Mouse (Mus musculus) forebrain, postnatal 0 days (tissue): ENCODE results near the gene Myh15. TPM values are rescaled to one million over a fixed set of nuclear protein-coding genes. Genes with fewer than 3 reads are reported as not detected.
A peak's percentile ranks its signal among the peaks of the same experiment; 100 is the strongest.
"Not testable (repeated sequence)": the region's sequence is repeated elsewhere in the genome, so short reads cannot be mapped to it uniquely, and the experiment has no call there.

Experiments used
- ATAC-seq: fragments of 200-750 bp; cut with Nextera tagmentation; 2 replicates; pipeline ENCODE4 v1.8.0; 2017; ENCODE audit warnings: mild to moderate bottlenecking, moderate library complexity
- DNase-seq: peaks from one replicate; pipeline ENCODE4 v3.0.0-alpha.2; 2015
- H3K27ac ChIP-seq: fragments of 300-500 bp; sonication (generic); 2 replicates; pipeline ENCODE4 v1.5.1; 2014; ENCODE audit warnings: low read depth, mild to moderate bottlenecking, antibody characterized with exemption, low read length, moderate library complexity, mixed read lengths
- H3K27me3 ChIP-seq: fragments of 300-500 bp; sonication (generic); 2 replicates; pipeline ENCODE4 v1.6.1; 2014; ENCODE audit warnings: mild to moderate bottlenecking, low read length, mixed read lengths; ENCODE audit not compliant: insufficient read depth
- H3K36me3 ChIP-seq: fragments of 300-500 bp; sonication (generic); 2 replicates; pipeline ENCODE4 v1.6.1; 2014; ENCODE audit warnings: mild to moderate bottlenecking, moderate library complexity; ENCODE audit not compliant: insufficient read depth
- H3K4me1 ChIP-seq: fragments of 300-500 bp; sonication (generic); 2 replicates; pipeline ENCODE4 v1.6.1; 2014; ENCODE audit warnings: antibody characterized with exemption; ENCODE audit not compliant: insufficient read depth
- H3K4me2 ChIP-seq: fragments of 300-500 bp; sonication (generic); 2 replicates; pipeline ENCODE4 v1.6.1; 2014; ENCODE audit warnings: low read depth, mild to moderate bottlenecking, moderate library complexity
- H3K4me3 ChIP-seq: fragments of 300-500 bp; sonication (generic); 2 replicates; pipeline ENCODE4 v1.5.1; 2014; ENCODE audit warnings: low read depth, low read length, mixed read lengths
- H3K9ac ChIP-seq: fragments of 300-500 bp; sonication (generic); 2 replicates; pipeline ENCODE4 v1.6.1; 2014; ENCODE audit warnings: mild to moderate bottlenecking
- H3K9me3 ChIP-seq: fragments of 300-500 bp; sonication (generic); 2 replicates; pipeline ENCODE4 v1.6.1; 2016; ENCODE audit warnings: low read length
- CTCF ChIP-seq: sonication (generic); IDR thresholded peaks from 2 replicates; pipeline ENCODE4 v1.5.1; 2016; ENCODE audit warnings: antibody characterized with exemption, control low read depth, low read depth
- WGBS: fragments of 180-500 bp; shearing (Covaris S2); extraction: QIAGEN DNeasy Blood & Tissue Kit; methylation state at CpG from one replicate; pipeline ENCODE4 v1.1.7; 2014; 5-methylcytosine and 5-hydroxymethylcytosine counted together
- polyA plus RNA-seq: library from polyadenylated mRNA; unstranded; fragments of >200 nt; fragmentation: Nextera tagmentation; extraction: Ambion mirVana; gene quantifications from 2 replicates; pipeline ENCODE4 v1.2.1, GENCODE M21; 2015
- total RNA-seq: library from RNA; depleted of rRNA; stranded (reverse); fragments of >200 nt; gene quantifications from 2 replicates; pipeline ENCODE4 v1.2.3, GENCODE M21; 2014; rRNA removed

Myh15 gene
- total and polyA plus RNA-seq, 2 experiments from 2014 or later = 0.05 to 0.08 TPM

DNA sequence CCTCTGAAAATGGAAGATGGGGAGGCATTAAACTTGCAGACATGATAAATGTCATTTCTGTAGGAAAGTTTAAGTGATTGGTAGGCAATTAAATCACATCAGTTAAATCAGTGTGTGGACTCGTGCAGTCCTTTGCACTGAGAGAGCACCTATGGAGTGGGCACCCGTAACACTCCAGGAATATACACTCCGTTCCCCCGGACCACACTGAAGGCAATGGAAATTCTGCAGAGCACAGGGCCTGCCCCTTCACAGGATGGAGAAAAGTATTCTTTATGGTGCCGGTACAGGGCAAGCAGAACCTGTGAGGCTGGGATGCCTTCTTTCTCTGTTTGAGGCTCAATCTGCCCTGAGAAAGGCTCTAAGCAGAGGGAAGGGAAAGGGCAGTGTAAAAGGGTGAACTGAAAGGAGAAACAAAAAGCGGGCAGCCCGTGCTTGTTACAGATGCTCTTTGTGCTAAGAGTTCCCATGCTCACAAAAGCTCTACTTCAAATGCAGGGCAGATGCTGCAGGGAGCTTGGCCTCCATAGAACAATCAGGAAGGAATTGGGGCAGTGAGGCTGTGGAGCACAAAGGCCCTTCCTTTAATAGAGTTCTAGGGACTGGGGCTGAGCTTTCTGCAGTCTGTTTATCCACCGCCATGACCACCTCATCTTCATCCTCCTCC, 118.6 kb downstream of the Myh15 start:
- Histone ChIP-seq H3K9me3 (no peaks in the 10 kb centered on the region), H3K27me3 (no peaks in the 10 kb centered on the region), H3K36me3 (no peaks in the 10 kb centered on the region), H3K4me1 (no peaks in the 10 kb centered on the region), H3K9ac (no peak overlapping the region), H3K4me3 (no peak overlapping the region), H3K27ac (0 out of 2 replicates have a peak overlapping the region, but pooled peaks have one; percentile 23), H3K4me2 (no peak overlapping the region)
- ATAC-seq = peak; percentile 81
- peak; percentile 33 for DNase-seq
- WGBS = 40% methylated on average over 8 of the region's 8 CpGs
- TF ChIP-seq CTCF = no peak

DNA sequence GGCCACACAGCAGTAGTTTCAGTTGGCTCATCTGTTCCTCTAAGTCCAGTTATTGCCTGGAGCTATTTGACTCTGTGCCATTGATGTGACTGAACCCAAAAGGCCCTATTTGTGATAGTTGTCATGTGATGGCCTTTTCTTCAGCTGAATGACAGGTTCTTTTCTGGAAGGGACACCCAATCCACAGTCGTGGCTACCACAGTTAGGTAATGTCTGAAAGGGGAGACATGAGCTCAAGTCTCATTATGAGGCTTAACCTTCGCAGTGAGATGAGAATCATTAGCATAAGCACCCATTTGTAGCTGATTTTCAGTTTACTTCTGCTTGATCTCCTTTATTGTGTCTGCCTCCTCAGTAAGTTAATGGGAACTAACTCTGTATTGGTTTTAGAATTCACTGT, 136.2 kb downstream of the Myh15 start:
- Histone ChIP-seq H3K9me3 (no peaks in the 10 kb centered on the region), H3K27ac (no peak overlapping the region), H3K36me3 (no peaks in the 10 kb centered on the region), H3K27me3 (no peaks in the 10 kb centered on the region), H3K4me2 (no peak overlapping the region), H3K9ac (no peak overlapping the region), H3K4me3 (no peak overlapping the region), H3K4me1 (no peaks in the 10 kb centered on the region)
- 12% methylated on average over 2 of the region's 2 CpGs for WGBS
- no peak for TF ChIP-seq CTCF
- ATAC-seq (no peak), DNase-seq (peak; percentile 34)

DNA sequence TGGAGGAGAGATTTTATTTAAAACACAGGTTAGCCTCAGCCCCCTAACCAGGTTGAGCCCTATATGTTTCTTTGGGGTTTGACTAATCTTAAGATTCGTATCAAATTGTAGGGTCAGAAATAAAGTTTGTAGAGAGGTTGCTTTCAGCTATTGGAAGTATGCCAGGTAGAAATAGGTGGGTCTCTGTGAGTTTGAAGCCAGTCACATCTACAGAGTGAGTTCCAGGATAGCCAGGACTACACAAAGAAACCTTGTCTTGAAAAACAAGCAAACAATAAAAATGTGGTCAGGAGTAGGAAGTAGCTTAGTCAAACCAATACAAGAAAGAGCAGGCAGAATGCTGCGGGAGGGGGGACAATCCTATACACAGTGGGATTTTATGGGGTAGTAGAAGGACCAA, 136.7 kb downstream of the Myh15 start:
- no peaks in the 10 kb centered on the region for H3K36me3 ChIP-seq
- no peaks in the 10 kb centered on the region for H3K9me3 ChIP-seq
- H3K4me1 ChIP-seq = no peaks in the 10 kb centered on the region
- H3K4me2 ChIP-seq = no peak overlapping the region
- no peaks in the 10 kb centered on the region for H3K27me3 ChIP-seq
- ATAC-seq (no peak), DNase-seq (no peak)
- H3K27ac ChIP-seq = no peak overlapping the region
- TF ChIP-seq CTCF = no peak
- no peak overlapping the region for H3K4me3 ChIP-seq
- WGBS = 42% methylated on average over 2 of the region's 2 CpGs
- no peak overlapping the region for H3K9ac ChIP-seq

DNA sequence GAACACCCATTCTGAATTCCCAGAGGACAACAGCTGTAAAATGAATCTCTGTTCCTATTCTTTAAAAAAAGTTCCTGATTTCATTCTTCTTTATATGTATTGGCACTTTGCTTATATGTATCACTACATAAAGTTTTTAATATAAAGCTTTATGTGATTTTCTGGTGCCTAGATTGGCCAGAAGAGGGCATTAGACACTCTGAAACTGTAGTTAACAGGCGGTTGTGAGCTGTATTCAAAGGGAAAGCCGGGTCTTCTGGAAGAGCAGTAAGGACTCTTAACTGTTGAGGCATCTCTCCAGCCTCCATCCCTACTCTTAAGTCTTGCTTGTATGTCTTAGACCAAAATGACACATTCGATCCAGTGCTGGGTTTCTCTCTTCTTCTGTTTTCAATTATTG, 139.0 kb downstream of the Myh15 start:
- no peaks in the 10 kb centered on the region for H3K27me3 ChIP-seq
- ATAC-seq = no peak
- no peak overlapping the region for H3K27ac ChIP-seq
- no peak overlapping the region for H3K9ac ChIP-seq
- H3K36me3 ChIP-seq = no peaks in the 10 kb centered on the region
- no peaks in the 10 kb centered on the region for H3K4me1 ChIP-seq
- no peak overlapping the region for H3K4me3 ChIP-seq
- DNase-seq = peak; percentile 11
- H3K4me2 ChIP-seq = no peak overlapping the region
- WGBS = 50% methylated on average over 3 of the region's 3 CpGs
- peak; percentile 47 for TF ChIP-seq CTCF
- no peaks in the 10 kb centered on the region for H3K9me3 ChIP-seq

DNA sequence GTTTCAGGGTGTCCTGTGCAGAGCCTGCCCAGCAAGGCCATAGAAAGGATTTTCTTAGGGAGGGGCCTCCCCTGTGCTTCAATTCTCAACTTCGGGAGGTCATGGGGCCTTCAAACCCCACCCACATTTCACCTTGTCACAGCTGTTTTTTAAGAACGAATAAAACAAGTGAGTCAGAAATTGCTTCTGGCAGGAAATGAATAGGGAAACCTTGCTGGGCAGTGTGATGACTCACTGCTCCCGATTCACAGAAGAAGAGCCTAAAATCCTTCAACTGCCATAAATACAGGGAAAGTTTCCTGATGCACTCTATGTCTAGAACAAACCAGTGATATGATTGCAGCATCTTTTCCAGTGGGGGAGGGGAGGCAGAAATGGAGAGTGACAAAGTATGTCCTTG, 140.7 kb downstream of the Myh15 start:
- H3K27me3 ChIP-seq = no peaks in the 10 kb centered on the region
- no peak overlapping the region for H3K4me2 ChIP-seq
- ATAC-seq = no peak
- no peaks in the 10 kb centered on the region for H3K9me3 ChIP-seq
- 44% methylated on average over 3 of the region's 3 CpGs for WGBS
- H3K9ac ChIP-seq = no peak overlapping the region
- TF ChIP-seq CTCF = no peak
- no peak for DNase-seq
- H3K4me1 ChIP-seq = no peaks in the 10 kb centered on the region
- no peak overlapping the region for H3K27ac ChIP-seq
- no peaks in the 10 kb centered on the region for H3K36me3 ChIP-seq
- no peak overlapping the region for H3K4me3 ChIP-seq

DNA sequence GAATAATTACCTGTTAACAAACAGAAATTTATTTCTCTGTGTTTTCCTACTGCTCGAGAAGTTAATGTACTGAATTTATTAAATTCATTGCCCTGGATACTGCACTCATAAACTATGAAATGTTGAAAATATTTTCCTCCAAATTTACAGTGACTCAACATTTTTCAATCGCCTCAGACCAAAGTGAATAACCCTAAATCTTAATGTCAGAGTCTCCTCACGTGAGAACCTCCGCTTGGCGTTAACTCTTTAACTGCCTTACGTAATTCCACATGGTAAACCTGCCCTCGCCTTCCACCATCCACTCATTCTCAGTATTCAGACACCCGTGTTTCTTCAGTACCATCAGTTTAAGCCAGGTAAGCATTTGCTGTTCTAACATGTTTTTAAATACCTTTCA, 166.4 kb downstream of the Myh15 start:
- no peak for TF ChIP-seq CTCF
- no peak overlapping the region for H3K9ac ChIP-seq
- H3K4me1 ChIP-seq = no peaks in the 10 kb centered on the region
- no peaks in the 10 kb centered on the region for H3K36me3 ChIP-seq
- no peaks in the 10 kb centered on the region for H3K27me3 ChIP-seq
- no peaks in the 10 kb centered on the region for H3K9me3 ChIP-seq
- H3K4me3 ChIP-seq = no peak overlapping the region
- 80% methylated on average over 8 of the region's 8 CpGs for WGBS
- ATAC-seq = no peak
- DNase-seq = no peak
- no peak overlapping the region for H3K4me2 ChIP-seq
- H3K27ac ChIP-seq = no peak overlapping the region

DNA sequence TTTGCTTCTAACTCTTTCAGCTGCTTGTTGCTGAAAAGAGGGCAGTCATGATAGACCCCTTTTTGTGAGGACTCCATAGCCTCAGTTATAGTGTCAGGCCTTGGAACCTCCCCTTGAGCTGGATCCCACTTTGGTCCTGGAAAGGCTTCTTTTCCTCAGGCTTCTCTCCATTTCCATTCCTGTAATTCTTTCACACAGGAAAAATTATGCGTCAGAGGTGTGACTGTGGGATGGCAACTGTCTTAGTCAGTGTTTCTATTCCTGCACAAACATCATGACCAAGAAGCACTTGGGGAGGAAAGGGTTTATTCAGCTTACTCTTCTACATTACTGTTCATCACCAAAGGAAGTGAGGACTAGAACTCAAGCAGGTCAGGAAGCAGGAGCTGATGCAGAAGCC, 186.2 kb downstream of the Myh15 start:
- not testable (repeated sequence) for H3K36me3 ChIP-seq, H3K4me3 ChIP-seq, H3K4me2 ChIP-seq, H3K27ac ChIP-seq, H3K9me3 ChIP-seq, H3K4me1 ChIP-seq, H3K9ac ChIP-seq, H3K27me3 ChIP-seq, DNase-seq, ATAC-seq
- WGBS = 94% methylated on average over 1 of the region's 1 CpGs

Other genes with a start within 250 kb of the Myh15 start
- not detected in 2 replicates for gene Retnlb, start 240.6 kb upstream of the Myh15 start, total RNA-seq
- gene Retnlb, start 240.6 kb upstream of the Myh15 start, polyA plus RNA-seq = not detected in 2 replicates
- gene Retnla, start 214.9 kb upstream of the Myh15 start, total RNA-seq = not detected in 2 replicates
- gene Retnla, start 214.9 kb upstream of the Myh15 start, polyA plus RNA-seq = 1.4 and 2.4 TPM in 2 replicates
- gene Retnlg, start 184.9 kb upstream of the Myh15 start, total RNA-seq = 0.85 TPM in 1 of 2 replicates, not detected in the other
- gene Retnlg, start 184.9 kb upstream of the Myh15 start, polyA plus RNA-seq = 0.75 and 1.3 TPM in 2 replicates
- gene Dzip3, start 63.3 kb upstream of the Myh15 start, total RNA-seq = 129 and 149 TPM in 2 replicates
- 35.8 and 46.7 TPM in 2 replicates for gene Dzip3, start 63.3 kb upstream of the Myh15 start, polyA plus RNA-seq
- 7.3 and 10.4 TPM in 2 replicates for gene Cip2a, start 63.3 kb upstream of the Myh15 start, total RNA-seq
- 4.1 and 4.3 TPM in 2 replicates for gene Cip2a, start 63.3 kb upstream of the Myh15 start, polyA plus RNA-seq